Mouse (Mus musculus) layer of hippocampus, postnatal 14 days (tissue): ENCODE results near the gene Gmpr. TPM values are rescaled to one million over a fixed set of nuclear protein-coding genes. Genes with fewer than 3 reads are reported as not detected.

Experiments used
- DNase-seq, 2 experiments: peaks; one replicate each; pipeline ENCODE4 v3.0.0; 2021 to 2022; ENCODE audit warnings: low spot score in 2 of 2, mixed read lengths in 1 of 2
- total RNA-seq, 2 experiments: library from RNA; stranded (reverse); gene quantifications; 2 replicates each; pipeline ENCODE4 v1.2.3; 2021

Gmpr gene
- total RNA-seq, 2 experiments from 2014 or later = 60.1 to 60.7 TPM

DNA sequence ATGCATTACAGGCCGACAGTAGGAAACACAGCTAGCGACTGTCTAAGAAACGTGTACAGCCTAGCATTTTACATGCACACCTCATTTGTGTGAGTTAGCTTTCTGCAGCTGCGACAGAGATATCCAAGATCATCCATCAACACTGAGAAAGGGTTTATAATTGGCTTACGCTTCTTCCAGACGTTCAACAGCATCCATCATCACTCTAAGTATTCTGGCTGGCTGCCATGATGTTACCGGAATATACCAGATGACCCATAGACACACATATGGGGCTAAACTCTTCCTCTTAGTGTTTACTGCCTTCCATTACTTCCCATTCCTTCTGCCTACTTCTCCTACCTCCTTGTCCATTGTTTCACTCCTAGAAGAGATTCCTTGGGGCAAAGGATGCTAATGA lies 88.2 kb downstream of the Gmpr start:
- DNase-seq = no peak

DNA sequence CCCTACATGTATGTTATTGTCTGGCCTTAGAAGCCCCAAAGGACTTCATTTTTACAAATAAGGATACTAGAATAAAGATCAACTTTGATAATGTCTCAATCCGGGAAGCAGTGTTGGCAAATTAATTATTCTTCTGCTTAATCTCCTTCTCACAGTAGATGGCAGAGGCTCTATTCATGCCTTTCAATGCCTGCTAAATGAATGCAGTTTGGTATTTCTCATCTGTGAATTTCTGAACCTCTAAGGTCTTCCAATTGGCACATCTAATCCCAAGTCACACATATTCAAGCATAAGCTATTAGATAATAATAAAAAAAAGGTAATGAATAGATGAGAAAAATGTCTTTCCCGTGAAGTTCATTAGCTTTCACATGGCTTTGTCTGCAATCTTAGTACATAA lies 92.6 kb downstream of the Gmpr start:
- DNase-seq = no peak

DNA sequence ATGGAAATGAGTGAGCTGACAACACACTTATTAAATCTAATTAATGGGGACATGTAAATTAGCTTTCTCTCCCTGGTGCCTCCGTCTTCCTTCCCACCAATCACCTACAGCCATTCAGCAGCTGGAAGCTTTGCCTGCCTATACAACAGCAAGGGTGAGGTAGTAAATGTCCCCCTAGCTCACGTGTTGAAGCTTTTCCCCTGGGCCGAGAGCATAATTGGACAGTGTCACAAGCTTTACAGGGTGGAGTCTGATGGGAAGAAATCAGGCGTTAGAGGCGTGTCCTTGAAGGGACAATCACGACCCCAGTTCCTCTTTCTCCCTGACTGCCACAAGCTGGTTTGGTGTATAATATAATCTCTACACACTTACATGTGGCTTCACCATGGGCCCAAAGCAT lies 93.2 kb downstream of the Gmpr start:
- DNase-seq = no peak

Other genes starting within 250 kb of the Gmpr start
- gene Mylip, start 117.7 kb upstream of the Gmpr start, total RNA-seq = 10 to 100 TPM; 17.7 to 22.2 TPM